Mouse (Mus musculus): Measurements from ENCODE around the gene Inpp4a. TPM values are rescaled to one million over a fixed set of nuclear protein-coding genes. Genes with fewer than 3 reads are reported as not detected.

Gene Inpp4a
- polyA plus RNA-seq, 1 experiment from 2014 or later, result 14.1 TPM

DNA sequence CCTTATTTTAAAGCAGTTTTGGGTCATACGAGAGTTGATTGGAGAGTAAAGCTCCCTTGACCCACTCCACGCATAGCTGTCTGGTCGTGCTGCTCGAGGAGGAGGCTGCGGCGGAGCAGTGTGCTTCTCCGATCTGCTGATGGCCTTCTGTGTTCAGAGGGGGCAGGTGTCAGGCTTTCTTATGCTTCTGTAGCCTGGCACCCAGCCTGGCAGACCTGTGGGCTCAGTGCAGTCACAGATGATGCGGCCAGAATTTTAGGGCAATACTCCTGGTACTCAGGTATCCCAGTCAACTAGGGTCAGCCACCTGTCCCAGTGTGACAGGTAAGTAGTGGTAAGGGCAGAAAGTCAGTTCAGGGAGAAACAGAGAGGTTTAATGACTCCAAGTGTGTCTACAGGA, 42.9 kb downstream of the Inpp4a start:
- no peak for ATAC-seq (replicated peaks; ENCODE audit: low FRiP score, low TSS enrichment, low read depth)

DNA sequence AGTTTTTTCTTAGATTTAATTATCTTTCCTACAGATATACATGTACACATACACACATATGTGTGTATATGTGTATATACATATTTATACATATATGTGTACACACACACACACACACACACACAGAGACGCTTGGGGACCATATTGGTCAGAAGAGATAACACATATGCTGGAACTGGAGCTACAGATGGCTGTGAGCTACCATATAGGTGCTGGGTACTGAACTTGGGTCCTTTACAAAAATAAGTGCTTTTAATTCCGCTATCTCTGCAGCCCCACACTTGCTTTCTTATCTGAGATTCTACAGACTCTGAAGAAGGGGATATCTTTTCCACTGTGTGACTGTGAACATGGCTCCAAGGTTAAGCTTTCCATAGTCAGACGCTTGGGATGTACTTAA, 43.6 kb downstream of the Inpp4a start:
- no peak overlapping the region for H3K4me2 ChIP-seq (ENCODE audit: low read length)

More for the DNA sequence above, 42.9 kb downstream of the Inpp4a start:
- no peaks in the 10 kb centered on the region for H3K27me3 ChIP-seq (replicated peaks; ENCODE audit: control insufficient read depth, insufficient read depth, low read length)
- H3K4me3 ChIP-seq (ENCODE audit: low read depth, low read length), result no peak overlapping the region
- no peak overlapping the region for H3K9ac ChIP-seq (ENCODE audit: low read length)
- H3K9me3 ChIP-seq (ENCODE audit: control insufficient read depth, low read length), result no peaks in the 10 kb centered on the region
- WGBS, result 92% methylated on average over 8 of the region's 8 CpGs
- no peak overlapping the region for H3K4me2 ChIP-seq (ENCODE audit: low read length)
- H3K36me3 ChIP-seq (ENCODE audit: control insufficient read depth, insufficient read depth, low read length), result no peaks in the 10 kb centered on the region
- peaks cover 6% of the 10 kb centered on the region for H3K4me1 ChIP-seq (replicated peaks; ENCODE audit: control insufficient read depth, insufficient read depth, low read length)
- no peak for DNase-seq (ENCODE audit: low spot score)
- H3K27ac ChIP-seq (ENCODE audit: low read depth), result no peak overlapping the region

DNA sequence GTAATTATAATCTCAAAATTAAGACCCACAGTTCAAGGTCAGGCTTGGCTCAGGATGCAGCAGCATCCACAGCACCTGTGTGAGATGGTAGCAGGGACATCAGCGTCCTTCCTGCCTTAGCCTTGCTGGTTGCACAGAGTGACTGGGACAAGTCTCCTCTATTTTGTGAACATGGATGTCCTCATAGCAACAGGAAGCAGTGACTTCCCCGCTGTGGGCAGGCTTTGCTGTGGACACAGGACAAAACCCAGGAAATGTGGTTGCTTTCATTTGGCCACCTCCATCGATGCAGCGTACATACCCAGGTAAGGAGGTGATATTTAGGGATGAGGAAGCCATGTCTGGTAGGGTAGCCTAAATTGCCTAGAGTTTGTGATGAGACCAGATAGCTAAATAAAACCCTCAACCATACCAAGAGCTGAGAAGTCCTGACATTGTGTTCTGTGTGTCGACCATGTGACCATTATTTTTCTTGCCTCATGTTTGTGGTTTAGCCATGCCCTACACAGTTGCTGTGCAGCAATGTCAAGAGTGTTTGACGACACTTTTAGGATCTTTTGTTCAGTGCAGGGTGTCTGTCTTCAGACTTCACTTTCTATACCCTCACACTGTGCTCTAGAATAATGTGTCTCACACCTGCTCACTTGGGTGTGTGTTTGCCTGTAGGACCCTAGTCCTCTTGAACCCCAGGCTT, 44.7 kb downstream of the Inpp4a start:
- WGBS, result 87% methylated on average over 6 of the region's 6 CpGs
- no peak overlapping the region for H3K27ac ChIP-seq (ENCODE audit: low read depth)
- no peak overlapping the region for H3K4me3 ChIP-seq (ENCODE audit: low read depth, low read length)
- H3K9me3 ChIP-seq (ENCODE audit: control insufficient read depth, low read length), result no peaks in the 10 kb centered on the region
- no peaks in the 10 kb centered on the region for H3K27me3 ChIP-seq (replicated peaks; ENCODE audit: control insufficient read depth, insufficient read depth, low read length)
- H3K36me3 ChIP-seq (ENCODE audit: control insufficient read depth, insufficient read depth, low read length), result no peaks in the 10 kb centered on the region
- H3K9ac ChIP-seq (ENCODE audit: low read length), result no peak overlapping the region
- DNase-seq (ENCODE audit: low spot score), result no peak
- ATAC-seq (replicated peaks; ENCODE audit: low FRiP score, low TSS enrichment, low read depth), result no peak
- H3K4me1 ChIP-seq (replicated peaks; ENCODE audit: control insufficient read depth, insufficient read depth, low read length), result peaks cover 6% of the 10 kb centered on the region
- no peak overlapping the region for H3K4me2 ChIP-seq (ENCODE audit: low read length)

More for the DNA sequence above, 43.6 kb downstream of the Inpp4a start:
- no peak for DNase-seq (ENCODE audit: low spot score)
- no peak overlapping the region for H3K9ac ChIP-seq (ENCODE audit: low read length)
- H3K4me3 ChIP-seq (ENCODE audit: low read depth, low read length), result no peak overlapping the region
- peaks cover 6% of the 10 kb centered on the region for H3K4me1 ChIP-seq (replicated peaks; ENCODE audit: control insufficient read depth, insufficient read depth, low read length)
- no peaks in the 10 kb centered on the region for H3K9me3 ChIP-seq (ENCODE audit: control insufficient read depth, low read length)
- WGBS, result 88% methylated on average over 3 of the region's 3 CpGs
- no peaks in the 10 kb centered on the region for H3K27me3 ChIP-seq (replicated peaks; ENCODE audit: control insufficient read depth, insufficient read depth, low read length)
- H3K27ac ChIP-seq (ENCODE audit: low read depth), result no peak overlapping the region
- no peaks in the 10 kb centered on the region for H3K36me3 ChIP-seq (ENCODE audit: control insufficient read depth, insufficient read depth, low read length)
- ATAC-seq (replicated peaks; ENCODE audit: low FRiP score, low TSS enrichment, low read depth), result no peak

DNA sequence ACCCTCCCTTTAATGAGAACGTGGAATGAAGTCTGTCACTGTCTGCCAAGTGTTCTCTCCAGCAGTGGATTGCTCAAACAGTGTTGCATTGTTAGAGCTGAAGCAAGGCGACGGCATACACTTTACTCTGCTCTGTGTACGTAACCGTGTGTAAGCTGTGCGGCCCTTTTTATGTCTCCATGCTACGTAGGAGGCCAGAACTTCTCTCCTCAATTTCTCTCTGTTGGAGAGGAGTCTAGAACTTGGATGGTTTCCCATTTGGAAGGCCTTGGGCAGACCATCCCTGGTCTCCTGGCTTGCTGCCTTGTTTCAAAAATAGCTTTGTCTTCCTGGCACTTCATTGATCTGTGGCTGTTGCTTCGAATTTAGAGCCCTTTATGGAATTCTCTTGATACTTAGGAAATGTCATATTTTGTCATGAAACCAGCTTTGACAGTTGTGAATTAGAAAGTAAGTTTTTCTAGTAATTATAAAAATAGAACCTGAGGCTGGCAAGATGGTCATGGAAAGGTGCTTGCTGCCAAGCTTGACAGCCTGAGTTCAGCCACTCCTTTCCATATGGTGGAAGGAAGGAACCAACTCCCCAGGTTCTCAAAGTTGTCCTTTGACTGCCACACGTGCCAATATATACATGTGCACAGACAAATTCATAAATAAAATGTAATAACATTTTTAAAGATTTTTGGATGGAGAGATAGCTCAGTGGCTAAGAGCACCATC, 47.9 kb downstream of the Inpp4a start:
- no peaks in the 10 kb centered on the region for H3K9me3 ChIP-seq (ENCODE audit: control insufficient read depth, low read length)
- ATAC-seq (replicated peaks; ENCODE audit: low FRiP score, low TSS enrichment, low read depth) (no peak), DNase-seq (ENCODE audit: low spot score) (no peak)
- no peak overlapping the region for H3K4me3 ChIP-seq (ENCODE audit: low read depth, low read length)
- no peak overlapping the region for H3K9ac ChIP-seq (ENCODE audit: low read length)
- no peaks in the 10 kb centered on the region for H3K4me1 ChIP-seq (replicated peaks; ENCODE audit: control insufficient read depth, insufficient read depth, low read length)
- H3K27me3 ChIP-seq (replicated peaks; ENCODE audit: control insufficient read depth, insufficient read depth, low read length), result no peaks in the 10 kb centered on the region
- H3K4me2 ChIP-seq (ENCODE audit: low read length), result no peak overlapping the region
- 76% methylated on average over 9 of the region's 9 CpGs for WGBS
- no peaks in the 10 kb centered on the region for H3K36me3 ChIP-seq (ENCODE audit: control insufficient read depth, insufficient read depth, low read length)
- no peak overlapping the region for H3K27ac ChIP-seq (ENCODE audit: low read depth)

DNA sequence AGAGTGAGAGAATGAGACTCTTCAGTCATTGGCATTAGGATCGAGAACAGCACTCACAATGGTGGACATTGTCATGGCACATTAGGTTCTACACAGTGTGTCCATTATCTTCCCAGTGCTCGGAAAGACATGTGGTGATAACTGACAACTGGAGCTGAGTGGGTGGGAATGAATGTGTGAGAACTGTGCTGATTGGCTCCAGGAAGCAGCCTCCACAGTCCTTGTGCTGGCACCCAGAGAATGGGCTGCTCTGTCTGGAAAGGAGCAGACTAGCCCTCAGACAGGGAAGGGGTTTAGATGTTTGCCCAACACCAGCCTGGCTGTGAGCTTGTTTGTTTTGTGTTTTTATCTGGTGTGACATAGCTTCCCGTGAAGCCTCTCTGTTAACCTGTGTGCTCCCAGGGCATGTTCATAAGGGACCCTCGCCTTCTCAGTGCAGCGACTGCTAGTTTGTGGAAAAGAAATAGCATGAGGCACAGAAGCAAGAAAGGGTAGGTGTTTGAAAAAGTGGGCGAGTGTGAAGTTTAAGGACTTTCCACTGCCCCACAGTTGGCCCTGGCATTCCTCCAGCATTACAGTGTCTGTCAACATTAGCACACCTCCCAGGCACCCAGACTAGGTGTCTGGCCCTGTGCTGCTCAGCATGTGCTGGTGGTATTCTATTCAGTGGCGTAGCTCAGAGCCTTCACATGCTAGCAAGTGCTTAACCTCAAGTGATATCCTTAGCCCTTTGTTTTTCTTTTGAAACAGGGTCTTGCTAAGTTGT, 51.4 kb downstream of the Inpp4a start:
- Histone ChIP-seq H3K27me3 (replicated peaks; ENCODE audit: control insufficient read depth, insufficient read depth, low read length) (no peaks in the 10 kb centered on the region), H3K4me3 (ENCODE audit: low read depth, low read length) (no peak overlapping the region), H3K36me3 (ENCODE audit: control insufficient read depth, insufficient read depth, low read length) (no peaks in the 10 kb centered on the region), H3K4me2 (ENCODE audit: low read length) (no peak overlapping the region), H3K4me1 (replicated peaks; ENCODE audit: control insufficient read depth, insufficient read depth, low read length) (no peaks in the 10 kb centered on the region), H3K9ac (ENCODE audit: low read length) (no peak overlapping the region), H3K27ac (ENCODE audit: low read depth) (no peak overlapping the region), H3K9me3 (ENCODE audit: control insufficient read depth, low read length) (no peaks in the 10 kb centered on the region)
- no peak for ATAC-seq (replicated peaks; ENCODE audit: low FRiP score, low TSS enrichment, low read depth)
- DNase-seq (ENCODE audit: low spot score), result no peak
- 63% methylated on average over 7 of the region's 7 CpGs for WGBS

DNA sequence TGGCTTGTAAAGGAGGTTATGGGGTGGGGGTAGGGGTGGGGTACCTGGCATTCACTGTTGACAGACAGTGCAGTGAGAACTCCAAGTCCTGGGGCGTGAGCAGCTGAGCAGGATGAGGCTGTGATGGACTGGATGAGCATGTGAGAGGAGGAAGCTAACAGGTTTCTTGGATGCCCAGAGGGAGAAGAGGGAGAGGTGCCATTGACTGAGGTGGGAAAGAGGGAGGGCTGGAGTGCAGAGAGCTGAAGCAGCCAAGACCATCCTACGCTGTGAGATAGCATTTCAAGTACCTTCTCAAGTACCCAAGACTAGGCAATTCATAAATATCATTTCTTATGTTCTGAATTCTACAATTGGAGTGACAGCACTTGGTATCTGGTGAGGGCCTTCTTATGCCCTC, 52.3 kb downstream of the Inpp4a start:
- H3K9me3 ChIP-seq (ENCODE audit: control insufficient read depth, low read length), result no peaks in the 10 kb centered on the region
- no peaks in the 10 kb centered on the region for H3K4me1 ChIP-seq (replicated peaks; ENCODE audit: control insufficient read depth, insufficient read depth, low read length)
- H3K4me3 ChIP-seq (ENCODE audit: low read depth, low read length), result no peak overlapping the region
- no peaks in the 10 kb centered on the region for H3K27me3 ChIP-seq (replicated peaks; ENCODE audit: control insufficient read depth, insufficient read depth, low read length)
- H3K36me3 ChIP-seq (ENCODE audit: control insufficient read depth, insufficient read depth, low read length), result no peaks in the 10 kb centered on the region
- no peak overlapping the region for H3K27ac ChIP-seq (ENCODE audit: low read depth)
- WGBS, result 89% methylated on average over 2 of the region's 2 CpGs
- DNase-seq (ENCODE audit: low spot score) (no peak), ATAC-seq (replicated peaks; ENCODE audit: low FRiP score, low TSS enrichment, low read depth) (no peak)
- H3K4me2 ChIP-seq (ENCODE audit: low read length), result no peak overlapping the region
- no peak overlapping the region for H3K9ac ChIP-seq (ENCODE audit: low read length)

DNA sequence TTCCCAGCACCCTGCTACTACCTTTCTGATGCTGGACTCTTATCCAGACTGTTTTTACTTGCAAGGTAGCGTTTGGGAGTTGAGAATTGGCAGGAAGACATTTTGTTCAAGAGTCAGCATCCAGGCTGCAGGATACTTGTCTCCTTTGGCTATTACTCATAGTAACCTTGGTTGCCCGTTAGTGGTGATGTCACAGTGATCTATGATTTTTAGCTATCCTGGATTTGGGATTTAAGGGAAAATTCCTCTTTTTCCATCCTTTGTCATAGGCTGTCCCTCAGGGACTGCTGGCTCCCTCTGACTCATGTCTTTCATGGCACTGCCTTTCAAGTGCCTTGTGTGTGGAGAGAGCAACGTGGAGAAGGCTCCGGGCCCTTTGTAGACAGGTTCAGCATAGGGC, 53.8 kb downstream of the Inpp4a start:
- no peak overlapping the region for H3K4me3 ChIP-seq (ENCODE audit: low read depth, low read length)
- no peak overlapping the region for H3K27ac ChIP-seq (ENCODE audit: low read depth)
- peaks cover 5% of the 10 kb centered on the region; the same call in 1 of the 2 replicates for H3K36me3 ChIP-seq (ENCODE audit: control insufficient read depth, insufficient read depth, low read length)
- no peak for DNase-seq (ENCODE audit: low spot score)
- WGBS, result 85% methylated on average over 4 of the region's 4 CpGs
- H3K27me3 ChIP-seq (replicated peaks; ENCODE audit: control insufficient read depth, insufficient read depth, low read length), result no peaks in the 10 kb centered on the region
- H3K4me1 ChIP-seq (replicated peaks; ENCODE audit: control insufficient read depth, insufficient read depth, low read length), result no peaks in the 10 kb centered on the region
- ATAC-seq (replicated peaks; ENCODE audit: low FRiP score, low TSS enrichment, low read depth), result no peak
- no peak overlapping the region for H3K4me2 ChIP-seq (ENCODE audit: low read length)
- no peaks in the 10 kb centered on the region for H3K9me3 ChIP-seq (ENCODE audit: control insufficient read depth, low read length)
- H3K9ac ChIP-seq (ENCODE audit: low read length), result no peak overlapping the region

DNA sequence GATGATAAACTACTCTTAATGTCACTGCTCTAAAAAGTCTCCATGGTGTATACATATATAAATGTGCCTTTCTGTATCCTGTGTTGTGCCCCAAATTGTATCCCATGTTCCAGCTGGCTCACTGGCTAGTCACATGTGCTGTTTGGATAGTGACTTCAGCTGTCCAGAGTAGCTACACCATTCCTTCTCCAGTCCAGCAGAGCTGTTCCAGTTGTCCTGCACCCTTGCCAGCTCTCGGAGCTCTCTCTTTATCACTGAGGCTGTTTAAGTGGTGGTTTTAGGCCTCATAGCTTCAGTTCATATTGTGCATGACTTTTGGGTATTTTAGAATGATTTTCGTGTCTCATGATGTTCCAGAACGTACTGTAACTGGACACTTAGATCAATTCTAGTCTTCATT, 55.8 kb downstream of the Inpp4a start:
- Histone ChIP-seq H3K9ac (ENCODE audit: low read length) (no peak overlapping the region), H3K36me3 (ENCODE audit: control insufficient read depth, insufficient read depth, low read length) (peaks cover 16% of the 10 kb centered on the region; the same call in 1 of the 2 replicates), H3K27me3 (replicated peaks; ENCODE audit: control insufficient read depth, insufficient read depth, low read length) (no peaks in the 10 kb centered on the region), H3K9me3 (ENCODE audit: control insufficient read depth, low read length) (no peaks in the 10 kb centered on the region), H3K4me3 (ENCODE audit: low read depth, low read length) (no peak overlapping the region), H3K4me2 (ENCODE audit: low read length) (no peak overlapping the region), H3K27ac (ENCODE audit: low read depth) (no peak overlapping the region), H3K4me1 (replicated peaks; ENCODE audit: control insufficient read depth, insufficient read depth, low read length) (no peaks in the 10 kb centered on the region)
- ATAC-seq (replicated peaks; ENCODE audit: low FRiP score, low TSS enrichment, low read depth), result no peak
- no peak for DNase-seq (ENCODE audit: low spot score)
- WGBS, result 72% methylated on average over 3 of the region's 3 CpGs
